Mouse (Mus musculus): ENCODE data around the gene Dazap1. TPM values are rescaled to one million over a fixed set of nuclear protein-coding genes. Genes with fewer than 3 reads are reported as not detected.

Gene Dazap1
- polyA plus RNA-seq, 1 experiment from 2014 or later: 71.8 TPM

DNA sequence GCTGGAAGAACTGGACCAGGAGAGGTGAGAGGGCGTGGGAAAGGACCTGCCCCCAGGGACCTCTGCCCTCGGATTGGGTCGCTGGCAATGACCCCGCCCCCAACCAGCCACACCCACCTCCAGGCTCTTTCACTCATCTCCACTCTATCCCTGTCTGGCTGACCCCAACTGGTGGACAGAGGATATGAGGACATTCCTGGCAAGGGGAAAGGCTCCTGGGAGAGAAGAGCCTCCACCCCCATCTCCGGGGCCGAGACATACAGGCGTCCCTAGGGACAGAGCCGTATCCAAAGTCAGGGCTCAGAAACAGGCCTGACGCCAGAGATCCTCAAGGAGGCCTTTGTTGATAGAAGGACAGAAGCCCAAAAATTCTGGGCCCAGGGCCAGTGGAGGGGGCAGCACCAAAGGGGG is 41.2 kb downstream of the Dazap1 start:
- 9% methylated on average over 9 of the region's 9 CpGs for WGBS
- ATAC-seq (ENCODE audit: insufficient number of reproducible peaks, insufficient read depth, low FRiP score, low TSS enrichment): no peak
- Histone ChIP-seq H3K9me3 (no peaks in the 10 kb centered on the region), H3K36me3 (0 out of 2 replicates have a peak, but pooled peaks cover 2% of the 10 kb centered on the region), H3K4me3 (0 out of 2 replicates have a peak overlapping the region, but pooled peaks have one; percentile 9), H3K4me2 (replicated peaks) (peak overlapping the region; percentile 37), H3K27me3 (peaks cover 82% of the 10 kb centered on the region), H3K4me1 (peaks cover 17% of the 10 kb centered on the region), H3K27ac (no peak overlapping the region), H3K9ac (no peak overlapping the region; the same call in 1 of the 2 replicates)

DNA sequence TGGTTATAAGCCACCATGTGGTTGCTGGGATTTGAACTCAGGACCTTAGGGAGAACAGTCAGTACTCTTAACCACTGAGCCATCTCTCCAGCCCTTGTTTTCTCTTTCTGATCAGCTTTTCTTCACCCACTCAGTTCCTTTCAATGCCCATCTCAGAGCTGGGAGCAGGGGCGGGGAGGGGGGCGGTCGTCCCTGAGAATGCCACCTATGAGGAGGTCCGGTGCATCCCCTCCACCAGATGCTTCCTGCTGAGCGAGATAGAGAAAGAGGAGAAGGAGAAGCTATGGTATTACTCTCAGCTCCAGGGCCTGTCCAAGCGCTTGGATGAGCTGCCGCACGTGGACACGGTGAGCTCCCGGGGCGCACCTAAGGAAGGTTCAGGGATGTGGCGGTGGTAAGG is 43.2 kb downstream of the Dazap1 start:
- Histone ChIP-seq H3K4me2 (replicated peaks) (peak overlapping the region; percentile 15), H3K27me3 (peaks cover 65% of the 10 kb centered on the region), H3K27ac (no peak overlapping the region), H3K4me1 (peaks cover 8% of the 10 kb centered on the region; the same call in 1 of the 2 replicates), H3K36me3 (peaks cover 13% of the 10 kb centered on the region), H3K9me3 (no peaks in the 10 kb centered on the region), H3K9ac (no peak overlapping the region), H3K4me3 (no peak overlapping the region)
- no peak for ATAC-seq (ENCODE audit: insufficient number of reproducible peaks, insufficient read depth, low FRiP score, low TSS enrichment)
- 21% methylated on average over 12 of the region's 12 CpGs for WGBS

DNA sequence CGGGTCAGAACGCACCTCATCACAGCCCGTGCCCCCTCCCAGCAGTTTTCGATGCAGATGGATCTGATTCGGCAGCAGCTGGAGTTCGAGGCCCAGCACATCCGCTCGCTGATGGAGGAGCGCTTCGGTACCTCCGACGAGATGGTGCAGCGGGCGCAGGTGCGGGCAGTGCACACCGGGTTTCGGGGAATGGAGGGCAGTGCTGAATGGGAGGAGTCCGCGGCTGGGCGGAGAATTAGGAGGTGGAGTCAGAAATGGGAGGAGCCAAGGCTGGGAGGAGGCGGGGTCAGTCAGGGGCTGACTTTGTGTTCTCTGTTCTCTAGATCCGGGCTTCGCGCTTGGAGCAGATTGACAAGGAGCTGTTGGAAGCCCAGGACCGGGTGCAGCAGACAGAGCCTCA is 43.6 kb downstream of the Dazap1 start:
- Histone ChIP-seq H3K27me3 (peaks cover 61% of the 10 kb centered on the region), H3K9me3 (no peaks in the 10 kb centered on the region), H3K4me1 (peaks cover 8% of the 10 kb centered on the region; the same call in 1 of the 2 replicates), H3K4me3 (no peak overlapping the region), H3K36me3 (peaks cover 13% of the 10 kb centered on the region), H3K4me2 (replicated peaks) (peak overlapping the region; percentile 15), H3K9ac (no peak overlapping the region), H3K27ac (no peak overlapping the region)
- WGBS: 14% methylated on average over 25 of the region's 25 CpGs
- ATAC-seq (ENCODE audit: insufficient number of reproducible peaks, insufficient read depth, low FRiP score, low TSS enrichment): no peak

DNA sequence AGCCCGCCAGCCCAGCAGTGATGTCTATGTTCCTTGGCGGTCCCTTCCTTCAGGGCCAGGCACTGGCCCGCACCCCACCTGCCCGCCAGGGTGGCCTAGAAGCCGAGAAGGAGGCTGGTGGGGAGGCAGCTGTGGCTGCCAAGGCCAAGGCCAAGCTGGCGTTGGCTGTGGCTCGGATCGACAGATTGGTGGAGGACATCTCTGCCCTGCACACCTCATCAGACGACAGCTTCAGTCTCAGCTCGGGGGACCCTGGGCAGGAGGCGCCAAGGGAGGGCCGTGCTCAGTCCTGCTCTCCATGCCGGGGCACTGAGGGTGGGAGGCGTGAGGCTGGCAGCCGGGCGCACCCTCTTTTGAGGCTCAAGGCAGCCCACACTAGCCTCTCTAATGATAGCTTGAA is 50.3 kb downstream of the Dazap1 start:
- Histone ChIP-seq H3K9me3 (no peaks in the 10 kb centered on the region), H3K4me3 (0 out of 2 replicates have a peak overlapping the region, but pooled peaks have one; percentile 3), H3K9ac (0 out of 2 replicates have a peak overlapping the region, but pooled peaks have one; percentile 4), H3K27me3 (peaks cover 66% of the 10 kb centered on the region), H3K4me2 (replicated peaks) (no peak overlapping the region), H3K36me3 (peaks cover 23% of the 10 kb centered on the region), H3K4me1 (peaks cover 6% of the 10 kb centered on the region; the same call in 1 of the 2 replicates), H3K27ac (no peak overlapping the region)
- ATAC-seq (ENCODE audit: insufficient number of reproducible peaks, insufficient read depth, low FRiP score, low TSS enrichment): no peak
- 82% methylated on average over 16 of the region's 16 CpGs for WGBS

DNA sequence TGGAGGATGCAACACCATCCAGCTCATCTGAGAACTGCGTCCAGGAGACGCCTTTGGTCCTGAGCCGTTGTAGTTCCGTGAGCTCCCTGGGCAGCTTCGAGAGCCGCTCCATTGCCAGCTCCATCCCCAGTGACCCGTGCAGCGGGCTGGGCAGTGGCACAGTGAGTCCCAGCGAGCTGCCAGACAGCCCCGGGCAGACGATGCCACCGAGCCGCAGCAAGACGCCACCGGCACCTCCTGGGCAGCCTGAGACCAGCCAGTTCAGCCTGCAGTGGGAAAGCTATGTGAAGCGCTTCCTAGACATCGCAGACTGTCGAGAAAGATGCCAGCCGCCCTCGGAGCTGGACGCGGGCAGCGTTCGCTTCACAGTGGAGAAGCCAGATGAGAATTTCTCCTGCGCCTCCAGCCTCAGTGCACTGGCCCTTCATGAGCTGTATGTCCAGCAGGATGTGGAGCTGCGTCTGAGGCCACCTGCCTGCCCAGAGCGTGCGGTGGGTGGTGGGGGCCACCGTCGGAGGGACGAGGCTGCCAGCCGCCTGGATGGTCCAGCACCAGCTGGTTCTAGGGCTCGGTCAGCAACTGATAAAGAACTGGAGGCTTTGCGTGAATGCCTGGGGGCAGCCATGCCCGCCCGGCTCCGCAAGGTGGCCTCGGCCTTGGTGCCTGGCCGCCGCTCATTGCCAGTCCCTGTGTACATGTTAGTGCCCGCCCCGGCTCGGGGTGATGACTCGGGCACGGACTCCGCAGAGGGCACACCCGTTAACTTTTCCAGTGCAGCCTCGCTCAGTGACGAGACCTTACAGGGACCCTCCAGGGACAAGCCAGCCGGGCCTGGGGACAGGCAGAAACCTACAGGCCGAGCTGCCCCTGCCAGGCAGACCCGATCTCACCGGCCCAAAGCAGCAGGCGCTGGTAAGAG is 51.6 kb downstream of the Dazap1 start:
- Histone ChIP-seq H3K9ac (no peak overlapping the region), H3K4me1 (peaks cover 6% of the 10 kb centered on the region; the same call in 1 of the 2 replicates), H3K9me3 (no peaks in the 10 kb centered on the region), H3K27ac (no peak overlapping the region), H3K4me2 (replicated peaks) (no peak overlapping the region), H3K27me3 (peaks cover 78% of the 10 kb centered on the region), H3K36me3 (peaks cover 27% of the 10 kb centered on the region), H3K4me3 (no peak overlapping the region)
- 63% methylated on average over 54 of the region's 54 CpGs for WGBS
- ATAC-seq (ENCODE audit: insufficient number of reproducible peaks, insufficient read depth, low FRiP score, low TSS enrichment): no peak

DNA sequence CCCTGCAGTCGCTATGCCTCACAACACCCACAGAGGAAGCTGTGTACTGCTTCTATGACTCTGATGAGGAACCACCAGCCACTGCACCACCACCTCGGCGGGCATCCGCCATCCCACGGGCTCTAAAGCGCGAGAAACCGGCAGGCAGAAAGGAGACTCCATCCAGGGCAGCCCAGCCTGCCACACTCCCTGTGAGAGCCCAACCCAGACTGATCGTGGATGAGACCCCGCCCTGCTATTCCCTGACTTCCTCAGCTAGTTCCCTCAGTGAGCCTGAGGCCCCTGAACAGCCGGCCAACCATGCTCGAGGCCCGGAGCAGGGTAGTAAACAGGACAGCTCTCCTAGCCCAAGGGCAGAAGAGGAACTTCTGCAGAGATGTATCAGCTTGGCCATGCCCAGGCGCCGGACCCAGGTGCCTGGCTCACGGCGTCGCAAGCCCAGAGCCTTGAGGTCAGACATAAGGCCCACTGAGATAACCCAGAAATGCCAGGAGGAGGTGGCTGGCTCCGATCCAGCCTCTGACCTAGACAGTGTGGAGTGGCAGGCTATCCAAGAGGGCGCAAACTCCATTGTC is 52.4 kb downstream of the Dazap1 start:
- WGBS: 53% methylated on average over 20 of the region's 20 CpGs

DNA sequence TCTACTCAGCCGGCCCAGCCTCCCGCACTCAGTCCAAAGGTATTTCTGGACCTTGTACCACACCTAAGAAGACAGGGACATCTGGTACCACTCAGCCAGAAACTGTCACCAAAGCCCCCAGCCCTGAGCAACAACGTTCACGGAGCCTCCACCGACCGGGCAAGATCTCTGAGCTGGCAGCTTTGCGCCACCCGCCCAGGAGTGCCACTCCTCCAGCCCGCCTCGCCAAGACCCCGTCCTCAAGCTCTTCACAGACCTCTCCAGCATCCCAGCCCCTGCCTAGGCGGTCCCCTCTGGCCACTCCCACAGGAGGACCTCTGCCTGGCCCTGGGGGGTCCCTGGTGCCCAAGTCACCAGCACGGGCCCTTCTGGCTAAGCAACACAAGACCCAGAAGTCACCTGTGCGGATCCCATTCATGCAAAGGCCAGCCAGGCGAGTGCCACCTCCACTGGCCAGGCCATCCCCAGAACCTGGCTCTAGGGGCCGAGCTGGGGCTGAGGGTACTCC is 53.3 kb downstream of the Dazap1 start:
- no peaks in the 10 kb centered on the region for H3K9me3 ChIP-seq
- no peak overlapping the region for H3K27ac ChIP-seq
- no peak overlapping the region for H3K4me2 ChIP-seq (replicated peaks)
- H3K27me3 ChIP-seq: peaks cover 80% of the 10 kb centered on the region
- peaks cover 31% of the 10 kb centered on the region; the same call in 1 of the 2 replicates for H3K36me3 ChIP-seq
- H3K4me3 ChIP-seq: no peak overlapping the region
- peaks cover 12% of the 10 kb centered on the region for H3K4me1 ChIP-seq
- 54% methylated on average over 16 of the region's 16 CpGs for WGBS
- no peak for ATAC-seq (ENCODE audit: insufficient number of reproducible peaks, insufficient read depth, low FRiP score, low TSS enrichment)
- H3K9ac ChIP-seq: 0 out of 2 replicates have a peak overlapping the region, but pooled peaks have one; percentile 30

More for the DNA sequence above, 52.4 kb downstream of the Dazap1 start:
- Histone ChIP-seq H3K4me1 (peaks cover 6% of the 10 kb centered on the region; the same call in 1 of the 2 replicates), H3K4me3 (no peak overlapping the region), H3K4me2 (replicated peaks) (no peak overlapping the region), H3K27ac (no peak overlapping the region), H3K27me3 (peaks cover 83% of the 10 kb centered on the region), H3K9ac (0 out of 2 replicates have a peak overlapping the region, but pooled peaks have one; percentile 7), H3K36me3 (peaks cover 33% of the 10 kb centered on the region), H3K9me3 (no peaks in the 10 kb centered on the region)
- no peak for ATAC-seq (ENCODE audit: insufficient number of reproducible peaks, insufficient read depth, low FRiP score, low TSS enrichment)

DNA sequence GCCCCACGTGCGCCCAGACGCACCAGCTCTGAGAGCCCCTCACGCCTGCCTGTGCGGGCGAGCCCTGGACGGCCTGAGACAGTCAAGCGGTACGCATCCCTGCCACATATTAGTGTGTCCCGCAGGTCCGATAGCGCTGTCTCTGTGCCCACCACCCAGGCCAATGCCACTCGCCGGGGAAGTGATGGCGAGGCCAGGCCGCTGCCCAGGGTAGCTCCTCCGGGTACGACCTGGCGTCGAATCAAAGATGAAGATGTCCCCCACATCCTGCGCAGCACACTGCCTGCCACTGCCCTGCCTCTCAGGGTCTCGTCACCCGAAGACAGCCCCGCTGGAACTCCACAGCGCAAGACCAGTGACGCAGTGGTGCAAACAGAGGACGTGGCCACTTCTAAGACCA is 54.0 kb downstream of the Dazap1 start:
- 0 out of 2 replicates have a peak overlapping the region, but pooled peaks have one; percentile 1 for H3K4me3 ChIP-seq
- peaks cover 15% of the 10 kb centered on the region for H3K4me1 ChIP-seq
- WGBS: 47% methylated on average over 27 of the region's 27 CpGs
- H3K27ac ChIP-seq: no peak overlapping the region
- no peaks in the 10 kb centered on the region for H3K9me3 ChIP-seq
- peak overlapping the region; percentile 30; the same call in 1 of the 2 replicates for H3K9ac ChIP-seq
- ATAC-seq (ENCODE audit: insufficient number of reproducible peaks, insufficient read depth, low FRiP score, low TSS enrichment): no peak
- peaks cover 80% of the 10 kb centered on the region for H3K27me3 ChIP-seq
- no peak overlapping the region for H3K4me2 ChIP-seq (replicated peaks)
- H3K36me3 ChIP-seq: peaks cover 31% of the 10 kb centered on the region; the same call in 1 of the 2 replicates

DNA sequence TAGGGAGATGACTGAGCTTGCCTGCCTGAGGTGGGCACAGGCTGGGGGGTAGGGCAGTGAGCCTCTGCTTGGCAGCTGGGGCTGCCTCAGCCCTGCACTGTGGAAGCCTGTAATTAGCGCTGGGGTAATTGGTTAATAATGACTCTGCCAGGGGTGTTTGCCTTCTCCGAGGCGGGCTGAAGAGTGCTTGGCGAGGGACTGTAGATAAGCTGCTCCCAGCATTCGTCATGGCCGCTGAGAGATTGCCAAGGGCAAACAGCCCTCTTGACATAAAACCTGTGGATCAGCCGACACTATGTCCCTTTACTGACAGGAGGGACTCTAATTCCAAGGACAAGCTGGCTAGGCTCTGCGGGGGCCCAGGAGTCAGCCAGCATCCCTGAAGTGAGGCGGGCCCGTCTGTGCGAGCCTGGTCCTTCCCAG is 55.1 kb downstream of the Dazap1 start:
- Histone ChIP-seq H3K9me3 (no peaks in the 10 kb centered on the region), H3K4me2 (replicated peaks) (no peak overlapping the region), H3K36me3 (peaks cover 31% of the 10 kb centered on the region; the same call in 1 of the 2 replicates), H3K9ac (no peak overlapping the region), H3K4me1 (peaks cover 15% of the 10 kb centered on the region), H3K27ac (no peak overlapping the region), H3K27me3 (peaks cover 69% of the 10 kb centered on the region), H3K4me3 (no peak overlapping the region)
- ATAC-seq (ENCODE audit: insufficient number of reproducible peaks, insufficient read depth, low FRiP score, low TSS enrichment): no peak
- WGBS: 32% methylated on average over 11 of the region's 11 CpGs

DNA sequence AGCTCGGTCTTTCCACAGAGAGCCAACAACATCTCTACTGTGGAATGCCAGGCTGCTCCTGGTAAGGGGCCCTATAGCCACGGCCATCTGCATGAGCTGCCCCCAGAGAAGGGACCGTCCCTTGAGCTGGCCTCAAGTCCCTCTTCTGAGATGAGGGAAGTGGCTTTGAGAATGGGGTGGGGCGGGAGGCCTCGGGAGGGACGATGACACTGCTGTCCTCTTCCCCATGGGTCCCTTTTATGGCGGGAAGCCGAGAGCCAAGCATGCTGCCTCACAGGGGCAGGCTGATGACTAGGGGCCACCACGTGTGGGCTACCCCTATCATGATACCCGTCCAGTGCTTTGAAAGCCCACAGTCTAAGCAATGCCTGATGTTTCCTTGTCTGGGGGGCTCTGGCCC is 55.7 kb downstream of the Dazap1 start:
- no peak overlapping the region for H3K9ac ChIP-seq
- H3K36me3 ChIP-seq: peaks cover 28% of the 10 kb centered on the region; the same call in 1 of the 2 replicates
- no peaks in the 10 kb centered on the region for H3K9me3 ChIP-seq
- 65% methylated on average over 10 of the region's 10 CpGs for WGBS
- peaks cover 19% of the 10 kb centered on the region for H3K4me1 ChIP-seq
- peaks cover 67% of the 10 kb centered on the region for H3K27me3 ChIP-seq
- no peak for ATAC-seq (ENCODE audit: insufficient number of reproducible peaks, insufficient read depth, low FRiP score, low TSS enrichment)
- no peak overlapping the region for H3K27ac ChIP-seq
- no peak overlapping the region for H3K4me2 ChIP-seq (replicated peaks)
- H3K4me3 ChIP-seq: no peak overlapping the region

DNA sequence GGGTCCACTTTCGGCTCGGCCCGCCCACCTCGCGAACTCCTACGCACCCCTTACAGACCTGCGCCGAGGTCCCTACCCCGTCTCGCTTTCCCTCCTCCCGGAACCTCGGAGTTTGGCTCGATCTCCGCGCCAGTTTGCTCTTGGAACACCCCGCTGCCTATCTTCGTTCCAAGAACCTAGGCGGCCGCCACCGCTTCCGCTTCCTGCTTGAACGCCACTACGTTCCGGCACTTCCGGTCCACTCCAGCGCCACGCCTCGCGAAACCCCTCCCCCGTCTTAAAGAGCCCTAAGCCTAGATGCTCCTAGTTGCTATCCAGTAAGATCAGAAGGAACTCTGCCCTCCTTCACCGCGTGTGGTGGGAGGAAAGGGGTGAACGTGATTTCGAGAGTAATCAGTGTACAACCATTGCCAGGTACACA is 59.1 kb downstream of the Dazap1 start, which contains the start of gene 2310011J03Rik:
TSS of gene 2310011J03Rik (minus strand) at position 198 of the 421 bp plus-strand sequence.
- peak within 1 kb of the TSS; percentile 80 for H3K4me2 ChIP-seq (replicated peaks)
- ATAC-seq (ENCODE audit: insufficient number of reproducible peaks, insufficient read depth, low FRiP score, low TSS enrichment): no peak
- H3K36me3 ChIP-seq: peaks cover 22% of the 10 kb centered on the region; the same call in 1 of the 2 replicates
- peaks cover 16% of the 10 kb centered on the region for H3K4me1 ChIP-seq
- peak within 1 kb of the TSS; percentile 69 for H3K27ac ChIP-seq
- H3K4me3 ChIP-seq: peak within 1 kb of the TSS; percentile 85
- H3K9ac ChIP-seq: peak within 1 kb of the TSS; percentile 85
- H3K9me3 ChIP-seq: no peaks in the 10 kb centered on the region
- 1% methylated on average over 34 of the region's 34 CpGs for WGBS
- H3K27me3 ChIP-seq: peaks cover 40% of the 10 kb centered on the region
